Mouse (Mus musculus): Measurements from ENCODE around the gene Akr7a5. TPM values are rescaled to one million over a fixed set of nuclear protein-coding genes. Genes with fewer than 3 reads are reported as not detected.

Akr7a5 gene
- polyA plus RNA-seq (2015; fragmentation: Nextera tagmentation; extraction: Ambion mirVana) = 243 and 247 TPM in 2 replicates

- under 1% methylated on average over 63 of the region's 63 CpGs for WGBS
- Histone ChIP-seq H3K27ac (ENCODE audit: low read length) (peak within 1 kb of the TSS; percentile 97), H3K36me3 (ENCODE audit: control insufficient read depth, insufficient read depth, low read length) (peaks cover under 1% of the 10 kb centered on the region; the same call in 1 of the 2 replicates), H3K9me3 (ENCODE audit: control insufficient read depth, low read length) (no peaks in the 10 kb centered on the region), H3K4me2 (ENCODE audit: low read depth, low read length) (peak within 1 kb of the TSS; percentile 84), H3K4me3 (ENCODE audit: low read length) (peak within 1 kb of the TSS; percentile 89), H3K4me1 (ENCODE audit: control insufficient read depth, insufficient read depth, low read length) (no peaks in the 10 kb centered on the region; the same call in 1 of the 2 replicates), H3K27me3 (replicated peaks; ENCODE audit: control insufficient read depth, insufficient read depth, low read length) (no peaks in the 10 kb centered on the region), H3K9ac (ENCODE audit: low read depth, low read length) (peak within 1 kb of the TSS; percentile 98)
- peak; percentile 87 for ATAC-seq
Observed at GRCm38 (mm10) chr4:139310171-139310898, at the start of gene Akr7a5, which contains the start of gene Pqlc2. TSS of gene Akr7a5 (plus strand) at chr4:139310744. TSS of gene Pqlc2 (minus strand) at chr4:139310708.

DNA sequence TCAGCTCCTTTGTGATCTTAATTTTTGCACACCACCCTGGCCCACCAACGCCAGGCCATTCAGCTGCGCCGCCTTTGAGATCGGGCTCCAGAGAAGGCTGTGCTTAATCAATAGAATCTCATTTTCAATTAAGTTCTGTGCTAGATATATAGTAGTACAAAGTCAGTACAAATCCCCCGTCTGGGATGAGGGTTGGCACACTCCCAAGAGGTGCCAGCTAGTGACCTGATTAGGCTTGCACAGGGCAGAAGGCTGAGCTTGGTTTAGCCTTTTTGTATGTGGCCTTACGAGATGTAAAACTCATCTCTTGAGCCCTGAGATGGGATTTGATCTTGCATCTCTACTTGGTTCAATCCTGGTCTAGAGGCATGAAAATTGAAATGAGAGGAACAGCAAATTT, 47.6 kb upstream of the Akr7a5 start:
- ATAC-seq = no peak
- Histone ChIP-seq H3K36me3 (ENCODE audit: control insufficient read depth, insufficient read depth, low read length) (peaks cover 10% of the 10 kb centered on the region), H3K27me3 (replicated peaks; ENCODE audit: control insufficient read depth, insufficient read depth, low read length) (no peaks in the 10 kb centered on the region), H3K4me2 (ENCODE audit: low read depth, low read length) (no peak overlapping the region), H3K27ac (ENCODE audit: low read length) (no peak overlapping the region), H3K9ac (ENCODE audit: low read depth, low read length) (no peak overlapping the region), H3K4me3 (ENCODE audit: low read length) (no peak overlapping the region), H3K9me3 (ENCODE audit: control insufficient read depth, low read length) (no peaks in the 10 kb centered on the region), H3K4me1 (ENCODE audit: control insufficient read depth, insufficient read depth, low read length) (peaks cover 8% of the 10 kb centered on the region)
- 92% methylated on average over 6 of the region's 6 CpGs for WGBS

DNA sequence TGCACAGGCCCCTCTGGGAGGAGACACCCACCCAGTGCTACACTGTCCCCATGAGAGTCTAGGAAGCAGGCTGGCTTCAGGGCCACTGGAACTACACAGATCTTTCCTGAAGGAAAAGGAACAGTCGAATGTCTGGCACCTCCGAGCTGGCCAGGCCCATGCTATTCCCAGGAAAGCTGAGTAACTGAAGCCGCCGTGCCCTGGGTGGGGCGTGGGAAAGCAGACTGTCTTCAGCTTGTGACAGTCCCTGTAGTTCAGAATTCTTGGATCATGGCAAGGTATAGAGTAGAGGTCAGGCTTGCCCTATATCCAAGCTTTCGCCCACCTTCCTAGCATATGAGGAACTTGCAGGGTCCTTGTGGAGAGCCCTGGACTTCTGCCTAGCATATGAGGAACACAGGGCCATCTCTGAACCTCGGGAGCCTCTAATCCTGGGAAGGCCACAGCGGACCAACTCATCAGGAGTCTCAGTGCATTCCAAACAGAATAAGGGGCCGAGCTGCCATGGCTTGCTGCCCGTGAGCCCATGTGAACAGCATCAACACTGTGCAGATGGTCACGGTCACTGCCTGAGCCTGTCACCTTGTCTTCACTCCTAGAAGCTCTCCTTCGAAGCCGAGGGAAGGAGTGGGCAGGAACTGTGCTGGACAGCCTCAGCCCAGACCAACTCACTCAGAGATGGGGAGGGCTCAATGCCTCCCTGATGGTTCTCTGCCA, 44.6 kb upstream of the Akr7a5 start:
- 89% methylated on average over 13 of the region's 13 CpGs for WGBS
- H3K9me3 ChIP-seq (ENCODE audit: control insufficient read depth, low read length) = no peaks in the 10 kb centered on the region
- no peak for ATAC-seq
- H3K4me2 ChIP-seq (ENCODE audit: low read depth, low read length) = no peak overlapping the region
- no peak overlapping the region for H3K4me3 ChIP-seq (ENCODE audit: low read length)
- no peaks in the 10 kb centered on the region for H3K4me1 ChIP-seq (ENCODE audit: control insufficient read depth, insufficient read depth, low read length)
- no peak overlapping the region for H3K9ac ChIP-seq (ENCODE audit: low read depth, low read length)
- no peaks in the 10 kb centered on the region for H3K27me3 ChIP-seq (replicated peaks; ENCODE audit: control insufficient read depth, insufficient read depth, low read length)
- H3K27ac ChIP-seq (ENCODE audit: low read length) = no peak overlapping the region
- peaks cover 6% of the 10 kb centered on the region; the same call in 1 of the 2 replicates for H3K36me3 ChIP-seq (ENCODE audit: control insufficient read depth, insufficient read depth, low read length)

GRCm38 (mm10) chr4:139266500-139266865, 44.1 kb upstream of the Akr7a5 start:
- H3K9ac ChIP-seq (ENCODE audit: low read depth, low read length) = no peak overlapping the region
- no peaks in the 10 kb centered on the region for H3K27me3 ChIP-seq (replicated peaks; ENCODE audit: control insufficient read depth, insufficient read depth, low read length)
- H3K4me2 ChIP-seq (ENCODE audit: low read depth, low read length) = no peak overlapping the region
- H3K4me1 ChIP-seq (ENCODE audit: control insufficient read depth, insufficient read depth, low read length) = peaks cover 3% of the 10 kb centered on the region; the same call in 1 of the 2 replicates
- 81% methylated on average over 7 of the region's 7 CpGs for WGBS
- H3K36me3 ChIP-seq (ENCODE audit: control insufficient read depth, insufficient read depth, low read length) = peaks cover 6% of the 10 kb centered on the region; the same call in 1 of the 2 replicates
- ATAC-seq = no peak
- no peaks in the 10 kb centered on the region for H3K9me3 ChIP-seq (ENCODE audit: control insufficient read depth, low read length)
- no peak overlapping the region for H3K27ac ChIP-seq (ENCODE audit: low read length)
- no peak overlapping the region for H3K4me3 ChIP-seq (ENCODE audit: low read length)

- H3K9me3 ChIP-seq (ENCODE audit: control insufficient read depth, low read length) = no peaks in the 10 kb centered on the region
- no peak overlapping the region for H3K9ac ChIP-seq (ENCODE audit: low read depth, low read length)
- 88% methylated on average over 3 of the region's 3 CpGs for WGBS
- H3K4me1 ChIP-seq (ENCODE audit: control insufficient read depth, insufficient read depth, low read length) = peaks cover 3% of the 10 kb centered on the region; the same call in 1 of the 2 replicates
- H3K27me3 ChIP-seq (replicated peaks; ENCODE audit: control insufficient read depth, insufficient read depth, low read length) = no peaks in the 10 kb centered on the region
- no peak overlapping the region for H3K4me3 ChIP-seq (ENCODE audit: low read length)
- peaks cover 5% of the 10 kb centered on the region for H3K36me3 ChIP-seq (ENCODE audit: control insufficient read depth, insufficient read depth, low read length)
- H3K27ac ChIP-seq (ENCODE audit: low read length) = no peak overlapping the region
- H3K4me2 ChIP-seq (ENCODE audit: low read depth, low read length) = no peak overlapping the region
- ATAC-seq = no peak
Observed at GRCm38 (mm10) chr4:139267335-139267734, 43.2 kb upstream of the Akr7a5 start.

- Histone ChIP-seq H3K27ac (ENCODE audit: low read length) (no peak overlapping the region), H3K4me2 (ENCODE audit: low read depth, low read length) (no peak overlapping the region), H3K4me1 (ENCODE audit: control insufficient read depth, insufficient read depth, low read length) (peaks cover 3% of the 10 kb centered on the region; the same call in 1 of the 2 replicates), H3K9me3 (ENCODE audit: control insufficient read depth, low read length) (no peaks in the 10 kb centered on the region), H3K9ac (ENCODE audit: low read depth, low read length) (no peak overlapping the region), H3K36me3 (ENCODE audit: control insufficient read depth, insufficient read depth, low read length) (peaks cover 3% of the 10 kb centered on the region), H3K27me3 (replicated peaks; ENCODE audit: control insufficient read depth, insufficient read depth, low read length) (no peaks in the 10 kb centered on the region), H3K4me3 (ENCODE audit: low read length) (no peak overlapping the region)
- 95% methylated on average over 1 of the region's 1 CpGs for WGBS
- no peak for ATAC-seq
Observed at GRCm38 (mm10) chr4:139268242-139268641, 42.3 kb upstream of the Akr7a5 start.

DNA sequence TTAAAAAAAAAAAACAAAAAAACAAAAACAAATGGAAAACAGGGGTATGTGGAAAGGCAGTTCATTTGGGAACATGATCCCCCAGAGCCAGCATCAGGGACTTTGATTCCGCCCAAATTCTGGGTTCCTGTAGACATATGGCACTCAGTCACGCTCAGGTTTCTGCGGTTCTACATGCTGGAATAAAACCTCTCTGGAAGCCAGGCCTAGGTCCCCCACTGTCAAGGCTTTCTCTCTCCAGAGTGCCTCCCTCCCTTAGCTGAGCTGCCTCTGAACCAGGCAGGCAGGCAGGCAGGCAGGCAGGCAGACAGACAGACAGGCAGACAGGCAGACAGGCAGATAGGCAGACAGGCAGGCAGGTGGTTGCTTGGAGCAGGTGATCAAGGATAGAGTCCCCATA, 40.4 kb upstream of the Akr7a5 start:
- 90% methylated on average over 3 of the region's 3 CpGs for WGBS
- Histone ChIP-seq H3K9me3 (ENCODE audit: control insufficient read depth, low read length) (no peaks in the 10 kb centered on the region), H3K9ac (ENCODE audit: low read depth, low read length) (no peak overlapping the region), H3K27me3 (replicated peaks; ENCODE audit: control insufficient read depth, insufficient read depth, low read length) (no peaks in the 10 kb centered on the region), H3K27ac (ENCODE audit: low read length) (no peak overlapping the region), H3K4me3 (ENCODE audit: low read length) (no peak overlapping the region), H3K36me3 (ENCODE audit: control insufficient read depth, insufficient read depth, low read length) (no peaks in the 10 kb centered on the region; the same call in 1 of the 2 replicates), H3K4me2 (ENCODE audit: low read depth, low read length) (no peak overlapping the region), H3K4me1 (ENCODE audit: control insufficient read depth, insufficient read depth, low read length) (peaks cover 3% of the 10 kb centered on the region; the same call in 1 of the 2 replicates)
- no peak for ATAC-seq

- no peaks in the 10 kb centered on the region for H3K27me3 ChIP-seq (replicated peaks; ENCODE audit: control insufficient read depth, insufficient read depth, low read length)
- 77% methylated on average over 9 of the region's 9 CpGs for WGBS
- H3K27ac ChIP-seq (ENCODE audit: low read length) = no peak overlapping the region
- H3K9me3 ChIP-seq (ENCODE audit: control insufficient read depth, low read length) = no peaks in the 10 kb centered on the region
- H3K9ac ChIP-seq (ENCODE audit: low read depth, low read length) = no peak overlapping the region
- no peak for ATAC-seq
- H3K4me1 ChIP-seq (ENCODE audit: control insufficient read depth, insufficient read depth, low read length) = peaks cover 3% of the 10 kb centered on the region; the same call in 1 of the 2 replicates
- no peaks in the 10 kb centered on the region; the same call in 1 of the 2 replicates for H3K36me3 ChIP-seq (ENCODE audit: control insufficient read depth, insufficient read depth, low read length)
- no peak overlapping the region for H3K4me3 ChIP-seq (ENCODE audit: low read length)
- no peak overlapping the region for H3K4me2 ChIP-seq (ENCODE audit: low read depth, low read length)
Observed at GRCm38 (mm10) chr4:139271562-139271961, 39.0 kb upstream of the Akr7a5 start.

- Histone ChIP-seq H3K4me3 (ENCODE audit: low read length) (no peak overlapping the region), H3K4me1 (ENCODE audit: control insufficient read depth, insufficient read depth, low read length) (peaks cover 3% of the 10 kb centered on the region; the same call in 1 of the 2 replicates), H3K9me3 (ENCODE audit: control insufficient read depth, low read length) (no peaks in the 10 kb centered on the region), H3K36me3 (ENCODE audit: control insufficient read depth, insufficient read depth, low read length) (no peaks in the 10 kb centered on the region; the same call in 1 of the 2 replicates), H3K4me2 (ENCODE audit: low read depth, low read length) (no peak overlapping the region), H3K9ac (ENCODE audit: low read depth, low read length) (no peak overlapping the region), H3K27me3 (replicated peaks; ENCODE audit: control insufficient read depth, insufficient read depth, low read length) (no peaks in the 10 kb centered on the region), H3K27ac (ENCODE audit: low read length) (no peak overlapping the region)
- no peak for ATAC-seq
- 89% methylated on average over 10 of the region's 10 CpGs for WGBS
Observed at GRCm38 (mm10) chr4:139272951-139273680, 37.4 kb upstream of the Akr7a5 start.

Measured in intestine, embryonic 16.5 days (tissue).